Mouse (Mus musculus): ENCODE data around the gene Bmpr1a. TPM values are rescaled to one million over a fixed set of nuclear protein-coding genes. Genes with fewer than 3 reads are reported as not detected.

The Bmpr1a gene
- polyA plus RNA-seq, 1 experiment: 3.3 TPM

- no peaks in the 10 kb centered on the region for H3K36me3 ChIP-seq (ENCODE audit: control insufficient read depth, insufficient read depth, low read length)
- TF ChIP-seq CTCF (IDR thresholded peaks at IDR 0.05; ENCODE audit: extremely low read depth, insufficient read length, insufficient replicate concordance, low read depth, low read length) (no peak), POLR2A (IDR thresholded peaks at IDR 0.05; ENCODE audit: low read depth, low read length) (no peak)
- H3K27ac ChIP-seq (ENCODE audit: insufficient read depth, low read depth, low read length): peak overlapping the region; percentile 82
- H3K4me3 ChIP-seq (ENCODE audit: low read depth, low read length): peak overlapping the region; percentile 95
- WGBS: 1% methylated on average over 16 of the region's 16 CpGs
- H3K4me1 ChIP-seq (ENCODE audit: control insufficient read depth, insufficient read depth, insufficient read length, low read length): peaks cover 13% of the 10 kb centered on the region
- no peaks in the 10 kb centered on the region for H3K27me3 ChIP-seq (ENCODE audit: control insufficient read depth, insufficient read depth, low read length)
Observed at GRCm38 (mm10) chr14:34501447-34501803, 1.7 kb downstream of the Bmpr1a start.

- Histone ChIP-seq H3K4me3 (ENCODE audit: low read depth, low read length) (no peak overlapping the region), H3K36me3 (ENCODE audit: control insufficient read depth, insufficient read depth, low read length) (no peaks in the 10 kb centered on the region), H3K27me3 (ENCODE audit: control insufficient read depth, insufficient read depth, low read length) (no peaks in the 10 kb centered on the region), H3K27ac (ENCODE audit: insufficient read depth, low read depth, low read length) (0 out of 2 replicates have a peak overlapping the region, but pooled peaks have one; percentile 4), H3K4me1 (ENCODE audit: control insufficient read depth, insufficient read depth, insufficient read length, low read length) (peaks cover 6% of the 10 kb centered on the region)
- 8% methylated on average over 4 of the region's 4 CpGs for WGBS
- no peak for TF ChIP-seq CTCF (IDR thresholded peaks at IDR 0.05; ENCODE audit: extremely low read depth, insufficient read length, insufficient replicate concordance, low read depth, low read length)
- no peak for TF ChIP-seq POLR2A (IDR thresholded peaks at IDR 0.05; ENCODE audit: low read depth, low read length)
Observed at GRCm38 (mm10) chr14:34500309-34500708, 2.8 kb downstream of the Bmpr1a start.

DNA sequence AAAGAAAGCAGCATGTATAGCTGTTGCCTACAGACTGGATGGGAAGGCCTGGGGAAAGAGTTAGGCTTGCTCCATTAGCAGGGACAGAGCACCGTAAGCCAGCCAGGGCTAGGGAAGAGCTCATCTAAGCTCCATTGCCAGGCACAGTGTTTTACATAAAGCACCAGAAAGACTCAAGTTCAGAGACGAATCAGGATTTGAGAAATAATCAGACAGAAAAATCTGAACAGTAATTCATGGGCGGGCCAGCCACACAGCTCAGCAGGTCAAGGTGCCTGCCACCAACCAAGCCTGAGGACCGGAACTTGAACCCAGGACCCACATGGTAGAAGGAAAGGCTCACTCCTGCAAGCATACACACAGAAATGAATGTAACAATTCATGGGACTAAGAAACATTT lies 3.5 kb downstream of the Bmpr1a start:
- Histone ChIP-seq H3K27ac (ENCODE audit: insufficient read depth, low read depth, low read length) (peak overlapping the region; percentile 5; the same call in 1 of the 2 replicates), H3K36me3 (ENCODE audit: control insufficient read depth, insufficient read depth, low read length) (no peaks in the 10 kb centered on the region), H3K4me1 (ENCODE audit: control insufficient read depth, insufficient read depth, insufficient read length, low read length) (peaks cover 6% of the 10 kb centered on the region; the same call in 1 of the 2 replicates), H3K4me3 (ENCODE audit: low read depth, low read length) (no peak overlapping the region), H3K27me3 (ENCODE audit: control insufficient read depth, insufficient read depth, low read length) (no peaks in the 10 kb centered on the region)
- TF ChIP-seq CTCF (IDR thresholded peaks at IDR 0.05; ENCODE audit: extremely low read depth, insufficient read length, insufficient replicate concordance, low read depth, low read length) (no peak), POLR2A (IDR thresholded peaks at IDR 0.05; ENCODE audit: low read depth, low read length) (no peak)
- 27% methylated on average over 4 of the region's 4 CpGs for WGBS

DNA sequence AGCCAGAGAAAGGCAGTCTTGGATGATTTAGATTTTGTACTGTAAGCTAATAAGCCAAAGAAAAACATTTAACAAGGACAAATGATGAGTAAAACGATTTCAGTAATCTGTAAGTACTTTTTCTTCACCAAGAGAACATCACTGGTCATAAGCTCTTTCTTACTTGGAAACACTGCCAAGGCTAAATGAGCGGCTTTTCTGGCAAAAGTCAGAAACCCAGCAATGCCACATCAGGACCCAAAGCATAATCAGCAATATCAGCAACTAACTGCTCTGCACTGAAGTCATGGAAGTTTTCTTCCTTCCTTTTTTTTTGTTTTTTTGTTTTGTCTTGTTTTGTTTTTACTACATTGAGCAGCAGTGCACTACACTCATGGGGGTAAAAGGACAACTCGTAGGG lies 5.8 kb downstream of the Bmpr1a start:
- 53% methylated on average over 3 of the region's 3 CpGs for WGBS
- Histone ChIP-seq H3K36me3 (ENCODE audit: control insufficient read depth, insufficient read depth, low read length) (no peaks in the 10 kb centered on the region), H3K4me1 (ENCODE audit: control insufficient read depth, insufficient read depth, insufficient read length, low read length) (peaks cover 5% of the 10 kb centered on the region; the same call in 1 of the 2 replicates), H3K27me3 (ENCODE audit: control insufficient read depth, insufficient read depth, low read length) (no peaks in the 10 kb centered on the region), H3K27ac (ENCODE audit: insufficient read depth, low read depth, low read length) (no peak overlapping the region), H3K4me3 (ENCODE audit: low read depth, low read length) (no peak overlapping the region)
- TF ChIP-seq CTCF (IDR thresholded peaks at IDR 0.05; ENCODE audit: extremely low read depth, insufficient read length, insufficient replicate concordance, low read depth, low read length) (no peak), POLR2A (IDR thresholded peaks at IDR 0.05; ENCODE audit: low read depth, low read length) (no peak)

DNA sequence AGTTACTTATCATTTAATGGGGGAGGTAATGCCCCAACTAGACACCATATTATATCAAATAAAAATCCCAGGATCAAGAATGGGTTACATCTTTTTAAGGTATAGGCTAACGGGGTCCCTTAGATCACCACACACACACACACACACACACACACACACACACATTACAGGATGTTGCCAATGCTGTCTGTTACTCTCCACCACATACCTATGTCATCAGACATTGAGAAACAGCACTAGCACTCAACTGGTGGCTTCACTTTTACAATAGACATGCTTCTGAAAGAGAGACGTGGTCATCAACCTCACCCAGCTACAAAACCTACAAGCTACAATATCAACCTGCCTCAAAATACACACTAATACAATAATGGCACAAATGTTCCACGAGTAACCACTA lies 9.5 kb downstream of the Bmpr1a start:
- H3K4me3 ChIP-seq (ENCODE audit: low read depth, low read length): no peak overlapping the region
- H3K27ac ChIP-seq (ENCODE audit: insufficient read depth, low read depth, low read length): no peak overlapping the region
- H3K4me1 ChIP-seq (ENCODE audit: control insufficient read depth, insufficient read depth, insufficient read length, low read length): peaks cover 17% of the 10 kb centered on the region; the same call in 1 of the 2 replicates
- no peaks in the 10 kb centered on the region for H3K36me3 ChIP-seq (ENCODE audit: control insufficient read depth, insufficient read depth, low read length)
- H3K27me3 ChIP-seq (ENCODE audit: control insufficient read depth, insufficient read depth, low read length): no peaks in the 10 kb centered on the region
- TF ChIP-seq POLR2A (IDR thresholded peaks at IDR 0.05; ENCODE audit: low read depth, low read length) (no peak), CTCF (IDR thresholded peaks at IDR 0.05; ENCODE audit: extremely low read depth, insufficient read length, insufficient replicate concordance, low read depth, low read length) (no peak)
- WGBS: 75% methylated on average over 3 of the region's 3 CpGs

DNA sequence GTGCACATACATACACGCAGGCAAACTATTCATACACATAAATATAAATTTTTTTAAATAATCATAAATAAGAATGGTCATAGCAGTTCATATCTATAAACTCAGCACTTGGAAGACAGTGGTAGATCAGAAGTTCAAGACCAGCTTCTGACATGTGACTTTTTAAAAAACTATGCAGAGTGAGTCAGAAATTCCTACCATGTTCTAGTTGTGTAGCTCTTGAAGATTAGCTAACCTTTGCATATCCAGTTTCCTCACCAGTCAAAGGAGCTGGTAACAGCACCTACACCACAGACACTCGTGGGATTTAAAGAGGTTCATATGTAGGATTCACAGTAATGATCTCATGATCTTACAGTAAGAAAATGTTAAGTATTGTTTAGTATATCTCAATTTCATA lies 10.5 kb downstream of the Bmpr1a start:
- TF ChIP-seq POLR2A (IDR thresholded peaks at IDR 0.05; ENCODE audit: low read depth, low read length) (no peak), CTCF (IDR thresholded peaks at IDR 0.05; ENCODE audit: extremely low read depth, insufficient read length, insufficient replicate concordance, low read depth, low read length) (no peak)
- H3K36me3 ChIP-seq (ENCODE audit: control insufficient read depth, insufficient read depth, low read length): no peaks in the 10 kb centered on the region
- H3K27me3 ChIP-seq (ENCODE audit: control insufficient read depth, insufficient read depth, low read length): no peaks in the 10 kb centered on the region
- no peak overlapping the region for H3K27ac ChIP-seq (ENCODE audit: insufficient read depth, low read depth, low read length)
- H3K4me3 ChIP-seq (ENCODE audit: low read depth, low read length): no peak overlapping the region
- WGBS: 65% methylated on average over 2 of the region's 2 CpGs
- H3K4me1 ChIP-seq (ENCODE audit: control insufficient read depth, insufficient read depth, insufficient read length, low read length): peaks cover 19% of the 10 kb centered on the region; the same call in 1 of the 2 replicates

DNA sequence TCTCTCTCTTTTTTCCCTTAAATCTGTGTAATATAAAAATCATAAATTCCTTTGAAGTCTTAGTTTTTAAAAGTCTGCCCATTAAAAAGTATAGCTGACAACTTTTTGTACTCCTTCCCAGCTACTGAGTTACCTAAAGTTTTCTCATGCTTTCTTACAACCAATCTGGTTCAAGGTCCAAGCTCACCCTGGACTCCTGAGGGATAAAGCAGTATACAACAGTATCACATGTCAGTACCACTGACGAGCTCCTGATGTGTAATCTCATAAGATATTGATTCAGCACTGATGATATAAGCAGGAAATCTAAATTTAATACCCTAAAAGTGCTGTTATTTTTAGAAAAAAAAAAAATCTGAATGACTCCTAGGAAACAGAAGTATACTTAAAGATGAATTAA lies 12.2 kb downstream of the Bmpr1a start:
- WGBS: 19% methylated on average over 1 of the region's 1 CpGs
- Histone ChIP-seq H3K27me3 (ENCODE audit: control insufficient read depth, insufficient read depth, low read length) (no peaks in the 10 kb centered on the region), H3K4me1 (ENCODE audit: control insufficient read depth, insufficient read depth, insufficient read length, low read length) (peaks cover 18% of the 10 kb centered on the region; the same call in 1 of the 2 replicates), H3K36me3 (ENCODE audit: control insufficient read depth, insufficient read depth, low read length) (no peaks in the 10 kb centered on the region), H3K4me3 (ENCODE audit: low read depth, low read length) (no peak overlapping the region), H3K27ac (ENCODE audit: insufficient read depth, low read depth, low read length) (no peak overlapping the region)
- TF ChIP-seq POLR2A (IDR thresholded peaks at IDR 0.05; ENCODE audit: low read depth, low read length) (no peak), CTCF (IDR thresholded peaks at IDR 0.05; ENCODE audit: extremely low read depth, insufficient read length, insufficient replicate concordance, low read depth, low read length) (no peak)

All from small intestine, adult 2 months (tissue).